Mouse (Mus musculus): ENCODE results near the gene Patj.

DNA sequence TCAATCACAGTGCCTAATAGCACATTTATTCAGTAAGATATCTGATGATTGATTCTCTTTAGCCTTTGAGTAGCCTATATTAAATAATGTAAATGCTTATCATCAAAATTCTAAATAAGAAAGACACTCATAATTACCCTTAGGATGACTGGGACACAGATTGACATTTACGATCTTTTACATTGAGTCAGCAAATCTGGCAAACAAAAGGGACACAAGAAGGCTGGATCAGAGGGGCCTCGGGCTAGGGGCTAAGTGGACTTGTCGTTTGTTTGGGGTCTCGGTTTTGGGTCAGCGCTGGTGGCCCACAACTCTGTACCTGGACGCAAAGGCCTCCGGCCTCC lies 267 bp upstream of the Patj start:
- no peak for TF ChIP-seq ETS1 (IDR thresholded peaks at IDR 0.05; ENCODE audit: low read depth, low read length)
- TF ChIP-seq CTCF (IDR thresholded peaks at IDR 0.05 in 2 of 3, conservative IDR thresholded peaks at IDR 0.05 in 1 of 3; ENCODE audit: control insufficient read depth in 1 of 3, insufficient read depth in 1 of 3, low read depth in 2 of 3, low read length in 3 of 3, poor library complexity in 1 of 3, severe bottlenecking in 1 of 3): no peak
- no peak for TF ChIP-seq EP300 (IDR thresholded peaks at IDR 0.05; ENCODE audit: low read depth in 1 of 2, low read length in 2 of 2)
- TF ChIP-seq POLR2A (IDR thresholded peaks at IDR 0.05; ENCODE audit: control insufficient read depth in 1 of 2, insufficient read depth in 1 of 2, low read depth in 1 of 2, low read length in 2 of 2, poor library complexity in 1 of 2): no peak
- no peak for TF ChIP-seq CHD1 (IDR thresholded peaks at IDR 0.05; ENCODE audit: low read depth, low read length)
- TF ChIP-seq MYC (IDR thresholded peaks at IDR 0.05; ENCODE audit: low read depth, low read length): no peak
- no peak for TF ChIP-seq HCFC1 (IDR thresholded peaks at IDR 0.05; ENCODE audit: low read depth, low read length)
- no peak for TF ChIP-seq TBP (IDR thresholded peaks at IDR 0.05; ENCODE audit: low read depth, low read length)
- TF ChIP-seq USF1 (IDR thresholded peaks at IDR 0.05; ENCODE audit: low read depth, low read length): no peak
